Comparison of ENCODE assay signal across 8 mouse cellular contexts in genomic region chr3:34020382-34021258, GRCm38 (mm10). TPM values are rescaled to one million over a fixed set of nuclear protein-coding genes. Genes with fewer than 3 reads are reported as not detected.
DNase-seq lines count a peak whose midpoint lies in the region; ATAC-seq and TF ChIP-seq lines count a peak whose summit lies in the region.

No protein-coding gene starts in this region.

- no peaks in the 10 kb centered on the region for H3K9me3 ChIP-seq in intestine, embryonic 15.5 days
- peaks cover 5% of the 10 kb centered on the region; the same call in 1 of the 2 replicates for H3K9me3 ChIP-seq in megakaryocyte, embryonic 14.5 days
- H3K9me3 ChIP-seq in stomach, embryonic 15.5 days: no peaks in the 10 kb centered on the region

- peak overlapping the region; percentile 77 for H3K4me2 ChIP-seq in intestine, embryonic 15.5 days (replicated peaks)
- H3K4me2 ChIP-seq in stomach, embryonic 15.5 days: peak overlapping the region; percentile 69

- H3K4me3 ChIP-seq in embryonic fibroblast, embryonic 13.5 days (ENCODE audit: insufficient read depth, low read length): peak overlapping the region; percentile 100
- H3K4me3 ChIP-seq in intestine, embryonic 15.5 days (replicated peaks): peak overlapping the region; percentile 87
- peak overlapping the region; percentile 96 for H3K4me3 ChIP-seq in megakaryocyte, embryonic 14.5 days (replicated peaks)
- H3K4me3 ChIP-seq in stomach, embryonic 15.5 days (replicated peaks): peak overlapping the region; percentile 89

- under 1% methylated on average over 67 of the region's 70 CpGs for WGBS in intestine, embryonic 15.5 days
- under 1% methylated on average over 34 of the region's 70 CpGs for WGBS in stomach, embryonic 15.5 days

- H3K9ac ChIP-seq in intestine, embryonic 15.5 days: peak overlapping the region; percentile 97
- H3K9ac ChIP-seq in stomach, embryonic 15.5 days: peak overlapping the region; percentile 98

- ATAC-seq in intestine, embryonic 15.5 days: peak; percentile 54; the same call in 1 of the 2 replicates
- peak; percentile 2 for ATAC-seq in stomach, embryonic 15.5 days (ENCODE audit: insufficient read depth, low FRiP score, low read depth)

- 0 out of 2 replicates have a peak, but pooled peaks cover 4% of the 10 kb centered on the region for H3K4me1 ChIP-seq in embryonic fibroblast, embryonic 13.5 days (ENCODE audit: control insufficient read depth, insufficient read depth, low read length)
- no peaks in the 10 kb centered on the region for H3K4me1 ChIP-seq in intestine, embryonic 15.5 days (replicated peaks)
- H3K4me1 ChIP-seq in megakaryocyte, embryonic 14.5 days: peaks cover 43% of the 10 kb centered on the region
- no peaks in the 10 kb centered on the region for H3K4me1 ChIP-seq in stomach, embryonic 15.5 days

- no peak for TF ChIP-seq POLR2A in embryonic fibroblast, embryonic 13.5 days (IDR thresholded peaks at IDR 0.05; ENCODE audit: low read depth, low read length)

- DNase-seq in adrenal gland, adult 2 months: peak; percentile 43
- no peak for DNase-seq in adrenal gland, postnatal 4 days (ENCODE audit: low spot score in 2 of 2)
- DNase-seq in right cerebral cortex, postnatal 4 days: peak; percentile 7
- no peak for DNase-seq in right cerebral cortex, postnatal 14 days

- no peaks in the 10 kb centered on the region for H3K27me3 ChIP-seq in intestine, embryonic 15.5 days (replicated peaks)
- H3K27me3 ChIP-seq in megakaryocyte, embryonic 14.5 days (replicated peaks): no peaks in the 10 kb centered on the region
- no peaks in the 10 kb centered on the region for H3K27me3 ChIP-seq in stomach, embryonic 15.5 days (replicated peaks)

- no peak overlapping the region for H3K27ac ChIP-seq in embryonic fibroblast, embryonic 13.5 days (ENCODE audit: insufficient read depth, low read length)
- H3K27ac ChIP-seq in intestine, embryonic 15.5 days: peak overlapping the region; percentile 92
- H3K27ac ChIP-seq in stomach, embryonic 15.5 days: peak overlapping the region; percentile 91

- TF ChIP-seq CTCF in embryonic fibroblast, embryonic 13.5 days (IDR thresholded peaks at IDR 0.05; ENCODE audit: borderline replicate concordance, insufficient read depth, low read length): no peak

- no peaks in the 10 kb centered on the region for H3K36me3 ChIP-seq in intestine, embryonic 15.5 days
- H3K36me3 ChIP-seq in megakaryocyte, embryonic 14.5 days (replicated peaks; ENCODE audit: low read length): no peaks in the 10 kb centered on the region
- no peaks in the 10 kb centered on the region for H3K36me3 ChIP-seq in stomach, embryonic 15.5 days

RNA-seq across cellular contexts. Expression of gene Fxr1, which starts 0.9 kb away (rescaled TPM):
- total RNA-seq in adrenal gland, adult 2 months (2021): 100 to 1,000 TPM in 1 of 2 experiments, 10 to 100 TPM in 1; 98.9 to 153 TPM
- 2.7 and 2.9 TPM in 2 replicates for polyA plus RNA-seq in adrenal gland, adult 2 months (2012; rRNA removed)
- 100 to 1,000 TPM; 132 to 138 TPM for total RNA-seq in adrenal gland, postnatal 4 days (2021)
- polyA plus RNA-seq in embryonic fibroblast, embryonic 13.5 days (2011; ENCODE audit: insufficient read length, low read depth, missing spikeins): 143 and 156 TPM in 2 replicates
- 45.3 and 49.3 TPM in 2 replicates for polyA plus RNA-seq in intestine, embryonic 15.5 days (2015; fragmentation: Nextera tagmentation; extraction: Ambion mirVana)
- 4.3 and 16.0 TPM in 2 replicates for polyA plus RNA-seq in megakaryocyte, embryonic 14.5 days (2012; ENCODE audit: insufficient read depth, low replicate concordance)
- polyA plus RNA-seq in stomach, embryonic 15.5 days (2015; fragmentation: Nextera tagmentation; extraction: Ambion mirVana): 46.8 and 49.2 TPM in 2 replicates

Comparison
In these comparisons a context has a peak if more than half of its experiments do, and no peak if none do; other contexts are left out.
1. DNase-seq: peak in adrenal gland, adult 2 months (single experiment) and right cerebral cortex, postnatal 4 days (single experiment); none in adrenal gland, postnatal 4 days (0 of 2) and right cerebral cortex, postnatal 14 days (single experiment).
2. Peak in every context shown above with its lines, with median percentiles within 50 percentile points of each other: H3K4me3 ChIP-seq.